Mouse (Mus musculus) G1E (cell line): ENCODE measurements around the gene Hs2st1.

ENCODE experiments used
- CTCF ChIP-seq: IDR thresholded peaks from 2 replicates; pipeline ENCODE4 v1.5.1; 2012; ENCODE audit warnings: low read depth, low read length, inconsistent platforms, mixed read lengths
- GATA1 ChIP-seq: IDR thresholded peaks from 2 replicates; pipeline ENCODE4 v1.6.1; 2012; ENCODE audit warnings: borderline replicate concordance, low read length, inconsistent platforms, mixed read lengths

DNA sequence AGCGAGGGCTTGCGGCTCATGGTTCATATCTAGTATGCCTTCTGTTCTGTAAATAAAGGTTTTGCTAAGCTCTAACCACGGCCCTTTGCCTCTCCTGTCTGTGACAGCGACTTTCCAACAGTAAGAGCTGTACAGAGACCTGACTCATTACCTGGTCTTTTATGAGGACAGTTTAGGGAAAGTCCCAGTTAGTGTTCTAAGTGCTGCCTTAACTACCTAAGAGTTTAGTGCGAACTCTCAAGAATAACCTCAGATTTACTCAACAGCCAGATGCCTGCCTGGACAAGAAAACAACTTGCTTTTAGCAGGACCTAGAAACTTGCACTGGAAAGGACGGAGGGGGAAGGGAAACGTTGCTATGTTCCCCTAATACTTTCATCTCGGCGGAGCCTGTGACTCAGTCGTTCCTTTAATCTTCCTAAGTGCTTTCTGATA, 137.8 kb downstream of the Hs2st1 start:
- TF ChIP-seq GATA1 (no peak), CTCF (no peak)
